Mouse (Mus musculus): ENCODE data around the gene Usp42. TPM values are rescaled to one million over a fixed set of nuclear protein-coding genes. Genes with fewer than 3 reads are reported as not detected.
A peak's percentile ranks its signal among the peaks of the same experiment; 100 is the strongest.

The Usp42 gene
- polyA plus RNA-seq, 1 experiment from 2014 or later = 7.9 TPM

- H3K9me3 ChIP-seq (ENCODE audit: low read length) = no peaks in the 10 kb centered on the region
- ATAC-seq = peak; percentile 82
- H3K36me3 ChIP-seq (ENCODE audit: insufficient read depth, low read length) = no peaks in the 10 kb centered on the region
- H3K4me1 ChIP-seq (ENCODE audit: insufficient read depth, low read depth, low read length) = peaks cover 14% of the 10 kb centered on the region; the same call in 1 of the 2 replicates
- no peak overlapping the region for H3K4me3 ChIP-seq (ENCODE audit: low read depth, low read length)
- DNase-seq (ENCODE audit: low spot score) = peak; percentile 75
- H3K27me3 ChIP-seq (replicated peaks; ENCODE audit: insufficient read depth, low read length) = no peaks in the 10 kb centered on the region
- 24% methylated on average over 2 of the region's 2 CpGs for WGBS
- TF ChIP-seq EP300 (IDR thresholded peaks at IDR 0.05) (peak; percentile 73), CTCF (IDR thresholded peaks at IDR 0.05) (no peak)
- no peak overlapping the region for H3K4me2 ChIP-seq (replicated peaks; ENCODE audit: low read depth, low read length)
- H3K27ac ChIP-seq (ENCODE audit: low read length) = peak overlapping the region; percentile 78
- no peak overlapping the region for H3K9ac ChIP-seq (replicated peaks; ENCODE audit: low read depth)
These were observed 62.2 kb downstream of the Usp42 start for GRCm38 (mm10) chr5:143669839-143670238.

- WGBS = 48% methylated on average over 2 of the region's 2 CpGs
- H3K4me2 ChIP-seq (replicated peaks; ENCODE audit: low read depth, low read length) = no peak overlapping the region
- H3K9me3 ChIP-seq (ENCODE audit: low read length) = no peaks in the 10 kb centered on the region
- H3K36me3 ChIP-seq (ENCODE audit: insufficient read depth, low read length) = no peaks in the 10 kb centered on the region
- peaks cover 14% of the 10 kb centered on the region; the same call in 1 of the 2 replicates for H3K4me1 ChIP-seq (ENCODE audit: insufficient read depth, low read depth, low read length)
- H3K4me3 ChIP-seq (ENCODE audit: low read depth, low read length) = no peak overlapping the region
- no peak for DNase-seq (ENCODE audit: low spot score)
- no peaks in the 10 kb centered on the region for H3K27me3 ChIP-seq (replicated peaks; ENCODE audit: insufficient read depth, low read length)
- H3K9ac ChIP-seq (replicated peaks; ENCODE audit: low read depth) = no peak overlapping the region
- peak overlapping the region; percentile 78 for H3K27ac ChIP-seq (ENCODE audit: low read length)
- ATAC-seq = peak; percentile 45
- TF ChIP-seq EP300 (IDR thresholded peaks at IDR 0.05) (no peak), CTCF (IDR thresholded peaks at IDR 0.05) (peak; percentile 47)
These were observed 62.7 kb downstream of the Usp42 start for GRCm38 (mm10) chr5:143669393-143669792.

GRCm38 (mm10) chr5:143668884-143669283 lies 63.2 kb downstream of the Usp42 start:
- peak; percentile 53 for DNase-seq (ENCODE audit: low spot score)
- Histone ChIP-seq H3K27me3 (replicated peaks; ENCODE audit: insufficient read depth, low read length) (no peaks in the 10 kb centered on the region), H3K36me3 (ENCODE audit: insufficient read depth, low read length) (no peaks in the 10 kb centered on the region), H3K4me2 (replicated peaks; ENCODE audit: low read depth, low read length) (no peak overlapping the region), H3K9me3 (ENCODE audit: low read length) (no peaks in the 10 kb centered on the region), H3K4me3 (ENCODE audit: low read depth, low read length) (no peak overlapping the region), H3K4me1 (ENCODE audit: insufficient read depth, low read depth, low read length) (peaks cover 15% of the 10 kb centered on the region; the same call in 1 of the 2 replicates), H3K9ac (replicated peaks; ENCODE audit: low read depth) (no peak overlapping the region), H3K27ac (ENCODE audit: low read length) (peak overlapping the region; percentile 68; the same call in 1 of the 2 replicates)
- ATAC-seq = peak; percentile 68
- 60% methylated on average over 2 of the region's 2 CpGs for WGBS
- TF ChIP-seq EP300 (IDR thresholded peaks at IDR 0.05) (no peak), CTCF (IDR thresholded peaks at IDR 0.05) (no peak)

- H3K27ac ChIP-seq (ENCODE audit: low read length) = no peak overlapping the region
- TF ChIP-seq CTCF (IDR thresholded peaks at IDR 0.05) = no peak
- no peak for TF ChIP-seq EP300 (IDR thresholded peaks at IDR 0.05)
- H3K9me3 ChIP-seq (ENCODE audit: low read length) = no peaks in the 10 kb centered on the region
- H3K27me3 ChIP-seq (replicated peaks; ENCODE audit: insufficient read depth, low read length) = no peaks in the 10 kb centered on the region
- WGBS = 63% methylated on average over 1 of the region's 1 CpGs
- no peak overlapping the region for H3K4me2 ChIP-seq (replicated peaks; ENCODE audit: low read depth, low read length)
- no peaks in the 10 kb centered on the region for H3K36me3 ChIP-seq (ENCODE audit: insufficient read depth, low read length)
- DNase-seq (ENCODE audit: low spot score) = no peak
- H3K9ac ChIP-seq (replicated peaks; ENCODE audit: low read depth) = no peak overlapping the region
- H3K4me1 ChIP-seq (ENCODE audit: insufficient read depth, low read depth, low read length) = peaks cover 28% of the 10 kb centered on the region; the same call in 1 of the 2 replicates
- H3K4me3 ChIP-seq (ENCODE audit: low read depth, low read length) = no peak overlapping the region
- no peak for ATAC-seq
These were observed 66.1 kb downstream of the Usp42 start for GRCm38 (mm10) chr5:143666015-143666414.

GRCm38 (mm10) chr5:143665561-143665960 lies 66.5 kb downstream of the Usp42 start:
- no peaks in the 10 kb centered on the region for H3K9me3 ChIP-seq (ENCODE audit: low read length)
- ATAC-seq = no peak
- 45% methylated on average over 2 of the region's 2 CpGs for WGBS
- H3K27ac ChIP-seq (ENCODE audit: low read length) = no peak overlapping the region
- H3K36me3 ChIP-seq (ENCODE audit: insufficient read depth, low read length) = no peaks in the 10 kb centered on the region
- H3K4me1 ChIP-seq (ENCODE audit: insufficient read depth, low read depth, low read length) = peaks cover 26% of the 10 kb centered on the region; the same call in 1 of the 2 replicates
- H3K4me3 ChIP-seq (ENCODE audit: low read depth, low read length) = no peak overlapping the region
- H3K4me2 ChIP-seq (replicated peaks; ENCODE audit: low read depth, low read length) = no peak overlapping the region
- H3K9ac ChIP-seq (replicated peaks; ENCODE audit: low read depth) = no peak overlapping the region
- DNase-seq (ENCODE audit: low spot score) = no peak
- no peaks in the 10 kb centered on the region for H3K27me3 ChIP-seq (replicated peaks; ENCODE audit: insufficient read depth, low read length)
- TF ChIP-seq EP300 (IDR thresholded peaks at IDR 0.05) = no peak
- TF ChIP-seq CTCF (IDR thresholded peaks at IDR 0.05) = no peak

GRCm38 (mm10) chr5:143663074-143663687 lies 68.9 kb downstream of the Usp42 start:
- Histone ChIP-seq H3K4me2 (replicated peaks; ENCODE audit: low read depth, low read length) (no peak overlapping the region), H3K9me3 (ENCODE audit: low read length) (no peaks in the 10 kb centered on the region), H3K27ac (ENCODE audit: low read length) (0 out of 2 replicates have a peak overlapping the region, but pooled peaks have one; percentile 44), H3K4me3 (ENCODE audit: low read depth, low read length) (no peak overlapping the region), H3K36me3 (ENCODE audit: insufficient read depth, low read length) (no peaks in the 10 kb centered on the region; the same call in 1 of the 2 replicates), H3K4me1 (ENCODE audit: insufficient read depth, low read depth, low read length) (peaks cover 20% of the 10 kb centered on the region; the same call in 1 of the 2 replicates), H3K27me3 (replicated peaks; ENCODE audit: insufficient read depth, low read length) (no peaks in the 10 kb centered on the region), H3K9ac (replicated peaks; ENCODE audit: low read depth) (no peak overlapping the region)
- WGBS = 42% methylated on average over 7 of the region's 7 CpGs
- TF ChIP-seq EP300 (IDR thresholded peaks at IDR 0.05) = no peak
- TF ChIP-seq CTCF (IDR thresholded peaks at IDR 0.05) = no peak
- DNase-seq (ENCODE audit: low spot score) (no peak), ATAC-seq (no peak)

Other genes with a start within 250 kb of the Usp42 start
- gene Rac1, start 204.2 kb downstream of the Usp42 start, polyA plus RNA-seq (2015; fragmentation: Nextera tagmentation; extraction: Ambion mirVana) = 439 and 450 TPM in 2 replicates
- gene Cyth3, start 109.8 kb downstream of the Usp42 start, polyA plus RNA-seq (2015; fragmentation: Nextera tagmentation; extraction: Ambion mirVana) = 87.3 and 96.6 TPM in 2 replicates
- 24.4 and 25.1 TPM in 2 replicates for gene Eif2ak1, start 85.5 kb upstream of the Usp42 start, polyA plus RNA-seq (2015; fragmentation: Nextera tagmentation; extraction: Ambion mirVana)
- 0.16 and 0.20 TPM in 2 replicates for gene Ankrd61, start 165.4 kb upstream of the Usp42 start, polyA plus RNA-seq (2015; fragmentation: Nextera tagmentation; extraction: Ambion mirVana)
- gene Aimp2, start 177.6 kb upstream of the Usp42 start, polyA plus RNA-seq (2015; fragmentation: Nextera tagmentation; extraction: Ambion mirVana) = 35.7 and 37.0 TPM in 2 replicates
- 7.9 and 8.3 TPM in 2 replicates for gene Pms2, start 177.7 kb upstream of the Usp42 start, polyA plus RNA-seq (2015; fragmentation: Nextera tagmentation; extraction: Ambion mirVana)
- not detected in 2 replicates for gene Gm42421, start 195.9 kb upstream of the Usp42 start, polyA plus RNA-seq (2015; fragmentation: Nextera tagmentation; extraction: Ambion mirVana)
- 3.0 and 3.5 TPM in 2 replicates for gene Rsph10b, start 200.8 kb upstream of the Usp42 start, polyA plus RNA-seq (2015; fragmentation: Nextera tagmentation; extraction: Ambion mirVana)

All from lung, postnatal 0 days (tissue).